Mouse (Mus musculus): ENCODE results near the gene Dolpp1. TPM values are rescaled to one million over a fixed set of nuclear protein-coding genes. Genes with fewer than 3 reads are reported as not detected.

The Dolpp1 gene
- 1.2 TPM for polyA plus RNA-seq (2014; fragmentation: Illumina TruSeq; extraction: RNeasy Lipid Tissue Mini Kit (QIAGEN cat#74804); ENCODE audit: low read depth, low replicate concordance)

GRCm38 (mm10) chr2:30392114-30392576 lies at the start of gene Dolpp1:
TSS of gene Dolpp1 (plus strand) at chr2:30392254.

GRCm38 (mm10) chr2:30358533-30359531 lies 33.2 kb upstream of the Dolpp1 start, which contains the start of gene Sh3glb2:
TSS of gene Sh3glb2 (minus strand) at chr2:30359337.

GRCm38 (mm10) chr2:30363773-30364650 lies 28.0 kb upstream of the Dolpp1 start, which contains the start of gene Miga2:
TSS of gene Miga2 (plus strand) at chr2:30364233.

GRCm38 (mm10) chr2:30415157-30415935 lies 23.3 kb downstream of the Dolpp1 start, which contains the start of gene Crat:
TSS of gene Crat (minus strand) at chr2:30415813.

GRCm38 (mm10) chr2:30415936-30416648 lies 24.0 kb downstream of the Dolpp1 start, which contains the start of gene Ptpa:
TSS of gene Ptpa (plus strand) at chr2:30416039.

Other genes starting within 250 kb of the Dolpp1 start
- not detected for gene Endog, start 220.8 kb upstream of the Dolpp1 start, polyA plus RNA-seq (2014; fragmentation: Illumina TruSeq; extraction: RNeasy Lipid Tissue Mini Kit (QIAGEN cat#74804); ENCODE audit: low read depth, low replicate concordance)
- gene Spout1, start 213.8 kb upstream of the Dolpp1 start, polyA plus RNA-seq (2014; fragmentation: Illumina TruSeq; extraction: RNeasy Lipid Tissue Mini Kit (QIAGEN cat#74804); ENCODE audit: low read depth, low replicate concordance), result 9.2 TPM
- gene Kyat1, start 186.4 kb upstream of the Dolpp1 start, polyA plus RNA-seq (2014; fragmentation: Illumina TruSeq; extraction: RNeasy Lipid Tissue Mini Kit (QIAGEN cat#74804); ENCODE audit: low read depth, low replicate concordance), result 0.71 TPM
- gene Lrrc8a, start 154.5 kb upstream of the Dolpp1 start, polyA plus RNA-seq (2014; fragmentation: Illumina TruSeq; extraction: RNeasy Lipid Tissue Mini Kit (QIAGEN cat#74804); ENCODE audit: low read depth, low replicate concordance), result 0.77 TPM
- not detected for gene Gm28035, start 151.7 kb upstream of the Dolpp1 start, polyA plus RNA-seq (2014; fragmentation: Illumina TruSeq; extraction: RNeasy Lipid Tissue Mini Kit (QIAGEN cat#74804); ENCODE audit: low read depth, low replicate concordance)
- gene Phyhd1, start 126.1 kb upstream of the Dolpp1 start, polyA plus RNA-seq (2014; fragmentation: Illumina TruSeq; extraction: RNeasy Lipid Tissue Mini Kit (QIAGEN cat#74804); ENCODE audit: low read depth, low replicate concordance), result 0.41 TPM
- 16.6 TPM for gene Gm28038, start 111.2 kb upstream of the Dolpp1 start, polyA plus RNA-seq (2014; fragmentation: Illumina TruSeq; extraction: RNeasy Lipid Tissue Mini Kit (QIAGEN cat#74804); ENCODE audit: low read depth, low replicate concordance)
- gene Dolk, start 105.9 kb upstream of the Dolpp1 start, polyA plus RNA-seq (2014; fragmentation: Illumina TruSeq; extraction: RNeasy Lipid Tissue Mini Kit (QIAGEN cat#74804); ENCODE audit: low read depth, low replicate concordance), result 2.2 TPM
- gene Nup188, start 105.9 kb upstream of the Dolpp1 start, polyA plus RNA-seq (2014; fragmentation: Illumina TruSeq; extraction: RNeasy Lipid Tissue Mini Kit (QIAGEN cat#74804); ENCODE audit: low read depth, low replicate concordance), result 107 TPM
- 0.39 TPM for gene Sh3glb2, start 32.9 kb upstream of the Dolpp1 start, polyA plus RNA-seq (2014; fragmentation: Illumina TruSeq; extraction: RNeasy Lipid Tissue Mini Kit (QIAGEN cat#74804); ENCODE audit: low read depth, low replicate concordance)
- gene Miga2, start 28.0 kb upstream of the Dolpp1 start, polyA plus RNA-seq (2014; fragmentation: Illumina TruSeq; extraction: RNeasy Lipid Tissue Mini Kit (QIAGEN cat#74804); ENCODE audit: low read depth, low replicate concordance), result 0.29 TPM
- gene Crat, start 23.6 kb downstream of the Dolpp1 start, polyA plus RNA-seq (2014; fragmentation: Illumina TruSeq; extraction: RNeasy Lipid Tissue Mini Kit (QIAGEN cat#74804); ENCODE audit: low read depth, low replicate concordance), result 107 TPM
- gene Ptpa, start 23.8 kb downstream of the Dolpp1 start, polyA plus RNA-seq (2014; fragmentation: Illumina TruSeq; extraction: RNeasy Lipid Tissue Mini Kit (QIAGEN cat#74804); ENCODE audit: low read depth, low replicate concordance), result 5.1 TPM
- gene Ier5l, start 82.0 kb downstream of the Dolpp1 start, polyA plus RNA-seq (2014; fragmentation: Illumina TruSeq; extraction: RNeasy Lipid Tissue Mini Kit (QIAGEN cat#74804); ENCODE audit: low read depth, low replicate concordance), result not detected
- 0.38 TPM for gene Cstad, start 202.8 kb downstream of the Dolpp1 start, polyA plus RNA-seq (2014; fragmentation: Illumina TruSeq; extraction: RNeasy Lipid Tissue Mini Kit (QIAGEN cat#74804); ENCODE audit: low read depth, low replicate concordance)